Mouse (Mus musculus): ENCODE results near the gene Thumpd1.
"Not testable (repeated sequence)": the region's sequence is repeated elsewhere in the genome, so short reads cannot be mapped to it uniquely, and the experiment has no call there.

Thumpd1 gene

GRCm38 (mm10) chr7:119720253-119720946 lies at the start of gene Thumpd1:
TSS of gene Thumpd1 (minus strand) at chr7:119720798.
- peak; percentile 94 for DNase-seq (ENCODE audit: low read depth, low spot score)

GRCm38 (mm10) chr7:119769895-119770294 lies 49.3 kb upstream of the Thumpd1 start:
- DNase-seq (ENCODE audit: low read depth, low spot score): no peak

- no peak for DNase-seq (ENCODE audit: low read depth, low spot score)
Observed at GRCm38 (mm10) chr7:119766996-119767395, 46.4 kb upstream of the Thumpd1 start.

GRCm38 (mm10) chr7:119764377-119764776 lies 43.8 kb upstream of the Thumpd1 start:
- DNase-seq (ENCODE audit: low read depth, low spot score): no peak

GRCm38 (mm10) chr7:119762166-119762697 lies 41.6 kb upstream of the Thumpd1 start:
- DNase-seq (ENCODE audit: low read depth, low spot score): no peak

GRCm38 (mm10) chr7:119760527-119760951 lies 39.9 kb upstream of the Thumpd1 start, which contains the start of gene Acsm3:
TSS of gene Acsm3 (plus strand) at chr7:119760923.
- DNase-seq (ENCODE audit: low read depth, low spot score): no peak

GRCm38 (mm10) chr7:119753696-119754095 lies 33.1 kb upstream of the Thumpd1 start:
- no peak for DNase-seq (ENCODE audit: low read depth, low spot score)

- no peak for DNase-seq (ENCODE audit: low read depth, low spot score)
Observed at GRCm38 (mm10) chr7:119749942-119750341, 29.3 kb upstream of the Thumpd1 start.

GRCm38 (mm10) chr7:119748761-119749160 lies 28.2 kb upstream of the Thumpd1 start:
- no peak for DNase-seq (ENCODE audit: low read depth, low spot score)

GRCm38 (mm10) chr7:119745869-119746268 lies 25.3 kb upstream of the Thumpd1 start:
- DNase-seq (ENCODE audit: low read depth, low spot score): no peak

GRCm38 (mm10) chr7:119744321-119744720 lies 23.7 kb upstream of the Thumpd1 start:
- no peak for DNase-seq (ENCODE audit: low read depth, low spot score)

- not testable (repeated sequence) for DNase-seq (ENCODE audit: low read depth, low spot score)
Observed at GRCm38 (mm10) chr7:119739798-119740468, 19.3 kb upstream of the Thumpd1 start.

- no peak for DNase-seq (ENCODE audit: low read depth, low spot score)
Observed at GRCm38 (mm10) chr7:119738877-119739276, 18.3 kb upstream of the Thumpd1 start.

- DNase-seq (ENCODE audit: low read depth, low spot score): not testable (repeated sequence)
Observed at GRCm38 (mm10) chr7:119731262-119731661, 10.7 kb upstream of the Thumpd1 start.

GRCm38 (mm10) chr7:119727621-119728020 lies 7.0 kb upstream of the Thumpd1 start:
- no peak for DNase-seq (ENCODE audit: low read depth, low spot score)

- no peak for DNase-seq (ENCODE audit: low read depth, low spot score)
Observed at GRCm38 (mm10) chr7:119720947-119721310, 331 bp upstream of the Thumpd1 start.

- DNase-seq (ENCODE audit: low read depth, low spot score): no peak
Observed at GRCm38 (mm10) chr7:119714111-119714510, 6.5 kb downstream of the Thumpd1 start.

- DNase-seq (ENCODE audit: low read depth, low spot score): no peak
Observed at GRCm38 (mm10) chr7:119694926-119695325, 25.7 kb downstream of the Thumpd1 start.

GRCm38 (mm10) chr7:119692302-119692701 lies 28.3 kb downstream of the Thumpd1 start:
- DNase-seq (ENCODE audit: low read depth, low spot score): no peak

- no peak for DNase-seq (ENCODE audit: low read depth, low spot score)
Observed at GRCm38 (mm10) chr7:119689726-119690125, 30.9 kb downstream of the Thumpd1 start, which contains the start of gene Acsm4. TSS of gene Acsm4 (plus strand) at chr7:119690026.

- DNase-seq (ENCODE audit: low read depth, low spot score): no peak
Observed at GRCm38 (mm10) chr7:119682699-119683098, 37.9 kb downstream of the Thumpd1 start.

- no peak for DNase-seq (ENCODE audit: low read depth, low spot score)
Observed at GRCm38 (mm10) chr7:119680107-119680506, 40.5 kb downstream of the Thumpd1 start.

- peak; percentile 10 for DNase-seq (ENCODE audit: low read depth, low spot score)
Observed at GRCm38 (mm10) chr7:119673465-119673864, 47.1 kb downstream of the Thumpd1 start.
